Mouse (Mus musculus) liver, embryonic 14.5 days (tissue): ENCODE results near the gene Slc22a28. TPM values are rescaled to one million over a fixed set of nuclear protein-coding genes. Genes with fewer than 3 reads are reported as not detected.
A peak's percentile ranks its signal among the peaks of the same experiment; 100 is the strongest.
"Not testable (repeated sequence)": the region's sequence is repeated elsewhere in the genome, so short reads cannot be mapped to it uniquely, and the experiment has no call there.

Experiments used
- ATAC-seq: fragments of 200-750 bp; cut with Nextera tagmentation; 2 replicates; pipeline ENCODE4 v1.8.0; 2017; ENCODE audit warnings: moderate number of reproducible peaks, mild to moderate bottlenecking, moderate library complexity; ENCODE audit not compliant: insufficient read depth
- DNase-seq, 3 experiments: peaks; one replicate each; pipeline ENCODE4 v3.0.0-alpha.2; 2012 to 2013; ENCODE audit warnings: low read depth in 3 of 3, low spot score in 3 of 3
- H3K27ac ChIP-seq: fragments of 300-500 bp; sonication (generic); 2 replicates; pipeline ENCODE4 v1.5.1; 2014; ENCODE audit warnings: moderate library complexity, mild to moderate bottlenecking, control low read depth, inconsistent platforms
- H3K27me3 ChIP-seq: fragments of 300-500 bp; sonication (generic); 2 replicates; pipeline ENCODE4 v1.6.1; 2014; ENCODE audit warnings: mild to moderate bottlenecking, low read length, moderate library complexity; ENCODE audit not compliant: control insufficient read depth, insufficient read depth
- H3K36me3 ChIP-seq: fragments of 300-500 bp; sonication (generic); replicated peaks from 2 replicates; pipeline ENCODE4 v1.6.1; 2014; ENCODE audit warnings: low read depth; ENCODE audit not compliant: control insufficient read depth, insufficient read depth
- H3K4me1 ChIP-seq, 2 experiments: fragments of 200-500 bp in 1 of 2; fragments of 300-500 bp in 1 of 2; sonication (generic) in 1 of 2; replicated peaks; 2 replicates each; pipeline ENCODE4 v1.6.1; 2012 to 2014; ENCODE audit warnings: antibody characterized with exemption in 1 of 2, inconsistent platforms in 1 of 2, low read length in 1 of 2; ENCODE audit not compliant: control insufficient read depth in 2 of 2, insufficient read depth in 2 of 2
- H3K4me2 ChIP-seq: fragments of 300-500 bp; sonication (generic); 2 replicates; pipeline ENCODE4 v1.6.1; 2014; ENCODE audit warnings: low read depth, mild to moderate bottlenecking, control low read depth, moderate library complexity
- H3K4me3 ChIP-seq, 2 experiments: fragments of 200-500 bp in 1 of 2; fragments of 300-500 bp in 1 of 2; sonication (generic) in 1 of 2; 2 replicates each; pipeline ENCODE4 v1.5.1; 2012 to 2014; ENCODE audit warnings: low read depth in 2 of 2, low read length in 2 of 2, mild to moderate bottlenecking in 2 of 2, control low read depth in 1 of 2, inconsistent platforms in 1 of 2, moderate library complexity in 1 of 2; ENCODE audit not compliant: insufficient read depth in 1 of 2
- H3K9ac ChIP-seq: fragments of 300-500 bp; sonication (generic); replicated peaks from 2 replicates; pipeline ENCODE4 v1.6.1; 2014; ENCODE audit warnings: mild to moderate bottlenecking, control low read depth, moderate library complexity
- H3K9me3 ChIP-seq: fragments of 300-500 bp; sonication (generic); 2 replicates; pipeline ENCODE4 v1.6.1; 2016; ENCODE audit warnings: low read length, mixed read lengths; ENCODE audit not compliant: control insufficient read depth
- CTCF ChIP-seq: IDR thresholded peaks from 2 replicates; pipeline ENCODE4 v1.5.1; 2016; ENCODE audit warnings: antibody characterized with exemption, low read depth, control low read depth
- EP300 ChIP-seq: IDR thresholded peaks from 2 replicates; pipeline ENCODE4 v1.6.1; 2016; ENCODE audit warnings: antibody characterized with exemption, low read depth
- WGBS: fragments of 180-500 bp; shearing (Covaris S2); extraction: QIAGEN DNeasy Blood & Tissue Kit; methylation state at CpG from one replicate; pipeline ENCODE4 v1.1.7; 2014; ENCODE audit not compliant: insufficient replicate concordance; 5-methylcytosine and 5-hydroxymethylcytosine counted together
- polyA plus RNA-seq, 2 experiments: library from polyadenylated mRNA; depleted of rRNA in 1 of 2; stranded (reverse) in 1 of 2; unstranded in 1 of 2; fragments of >200 nt; fragmentation: Nextera tagmentation in 1 of 2; extraction: Ambion mirVana in 1 of 2; gene quantifications; 2 replicates each; pipeline versions ENCODE4 v1.2.1 to v1.2.3; 2012 to 2014

The Slc22a28 gene
- polyA plus RNA-seq (2012; rRNA removed), result not detected in 2 replicates
- polyA plus RNA-seq (2014; fragmentation: Nextera tagmentation; extraction: Ambion mirVana), result not detected in 2 replicates

DNA sequence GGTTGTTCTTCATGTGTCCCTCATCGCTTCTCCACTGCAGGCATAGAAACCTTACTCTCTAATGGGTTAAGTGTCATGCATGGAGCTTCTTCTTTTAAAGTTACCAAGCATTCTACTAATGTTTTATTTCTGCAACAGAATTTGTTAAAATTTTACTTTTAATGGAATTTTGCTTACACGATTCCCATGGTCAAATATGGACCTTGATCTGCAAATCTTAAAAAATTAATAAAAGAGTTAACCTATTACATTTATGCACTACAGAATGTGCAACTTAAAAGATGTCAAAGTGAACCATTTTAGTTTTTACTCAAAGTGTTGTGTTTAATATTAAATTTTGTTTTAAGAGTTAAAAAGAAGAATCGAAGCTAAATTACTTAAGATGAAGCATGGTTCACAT lies at the start of gene Slc22a28:
TSS of gene Slc22a28 (minus strand) at position 102 of the 400 bp plus-strand sequence.
- not testable (repeated sequence) for H3K27ac ChIP-seq, ATAC-seq, H3K9me3 ChIP-seq, H3K36me3 ChIP-seq, DNase-seq, H3K9ac ChIP-seq, H3K4me1 ChIP-seq, H3K4me2 ChIP-seq, H3K27me3 ChIP-seq, H3K4me3 ChIP-seq
- WGBS, result 73% methylated on average over 2 of the region's 3 CpGs

DNA sequence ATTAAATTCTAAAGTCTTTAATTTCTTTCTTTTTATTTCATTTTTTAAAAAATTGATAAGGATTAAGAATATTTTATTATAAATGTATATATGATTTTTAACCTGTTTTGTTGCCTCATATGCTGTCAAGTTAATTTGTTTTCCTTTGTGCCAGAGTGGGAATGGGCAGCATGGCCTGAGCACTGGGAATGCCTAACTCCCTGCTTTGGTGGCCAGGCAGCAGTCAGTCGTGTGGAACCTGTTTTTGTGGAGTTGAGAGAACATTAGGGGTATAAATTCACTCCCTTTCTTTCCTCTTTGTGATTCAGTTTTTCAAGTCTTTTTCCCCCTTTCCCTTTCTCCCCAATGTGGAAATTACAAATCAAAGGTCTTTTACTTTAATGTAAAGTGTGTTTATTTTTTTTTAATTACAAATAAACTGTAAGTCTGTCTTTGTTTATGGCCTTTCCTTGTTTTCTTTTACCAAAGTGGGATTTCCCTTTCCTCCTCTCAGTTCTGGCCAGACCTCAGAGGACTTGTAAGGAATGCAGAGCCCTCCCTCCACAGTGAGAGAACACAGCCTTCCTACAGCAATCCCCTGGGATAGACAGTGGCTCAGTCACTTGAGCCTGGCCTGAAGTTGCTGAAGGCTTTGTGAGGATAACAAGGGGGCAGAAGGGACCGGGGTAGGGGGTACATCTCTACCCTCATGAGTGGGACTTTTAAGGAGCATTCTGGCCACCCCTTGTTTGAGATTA lies 17.2 kb upstream of the Slc22a28 start:
- no peak for TF ChIP-seq CTCF
- TF ChIP-seq EP300, result no peak
- WGBS, result 38% methylated on average over 2 of the region's 2 CpGs
- H3K36me3 ChIP-seq, result no peaks in the 10 kb centered on the region
- no peaks in the 10 kb centered on the region for H3K27me3 ChIP-seq
- H3K9ac ChIP-seq, result no peak overlapping the region
- H3K4me3 ChIP-seq, result no peak overlapping the region
- no peak overlapping the region for H3K4me2 ChIP-seq
- DNase-seq (no peak), ATAC-seq (no peak)
- no peak overlapping the region for H3K27ac ChIP-seq
- no peaks in the 10 kb centered on the region for H3K9me3 ChIP-seq
- no peaks in the 10 kb centered on the region for H3K4me1 ChIP-seq

DNA sequence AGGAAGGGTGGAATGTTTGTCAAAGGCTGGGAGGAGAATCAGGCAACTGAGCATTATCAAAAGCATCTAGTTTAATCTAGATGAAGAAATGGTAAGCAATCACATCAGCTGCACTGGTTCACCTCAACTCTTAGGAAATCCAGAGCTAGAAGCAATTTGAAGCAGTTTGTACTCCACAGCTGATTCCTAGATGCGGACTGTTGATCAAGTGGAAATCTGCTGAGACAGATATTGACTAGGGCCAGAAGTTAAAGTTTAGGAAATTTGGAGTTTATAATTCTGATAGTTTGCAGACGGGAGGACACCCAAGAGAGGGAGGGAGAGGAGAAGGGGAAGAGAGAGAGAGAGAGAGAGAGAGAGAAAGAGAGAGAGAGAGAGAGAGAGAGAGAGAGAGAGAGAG lies 10.9 kb upstream of the Slc22a28 start:
- not testable (repeated sequence) for ATAC-seq, DNase-seq

DNA sequence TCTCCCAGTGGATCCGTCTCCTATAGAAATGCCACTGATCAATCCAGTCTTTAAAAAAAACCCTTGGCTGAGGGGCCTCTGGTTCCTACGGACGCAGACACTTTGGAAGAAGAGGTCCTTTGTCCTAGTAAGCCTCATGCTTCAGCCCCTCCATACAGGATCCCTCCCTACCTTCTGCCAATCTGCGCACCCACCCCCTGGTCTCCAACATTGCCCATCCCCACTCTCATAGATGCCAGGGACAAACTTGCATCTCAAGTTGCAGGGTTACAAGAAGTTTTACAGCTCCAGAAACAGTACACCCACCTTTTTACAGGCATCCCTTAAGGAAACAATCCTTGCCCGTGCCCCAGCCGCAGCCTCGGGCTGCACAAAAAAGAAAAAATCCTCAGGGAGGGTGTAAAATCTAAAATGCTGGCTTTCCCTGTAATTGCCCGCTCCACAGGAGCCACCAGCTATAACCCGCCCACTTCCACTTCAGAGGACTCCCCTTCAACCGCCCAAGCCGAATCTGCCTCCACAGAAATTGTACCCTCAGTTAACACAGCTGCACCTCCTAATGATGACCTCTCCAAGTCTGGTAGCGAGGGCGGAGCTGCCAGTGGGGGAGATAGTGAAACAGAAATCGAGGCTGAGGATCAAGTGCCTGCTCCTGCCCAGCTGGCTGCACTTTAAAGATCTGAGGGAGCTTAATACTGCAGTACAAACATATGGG lies 2.5 kb upstream of the Slc22a28 start:
- 55% methylated on average over 14 of the region's 14 CpGs for WGBS
- ATAC-seq, DNase-seq, H3K27me3 ChIP-seq, H3K4me3 ChIP-seq, H3K4me1 ChIP-seq, H3K9ac ChIP-seq, H3K4me2 ChIP-seq, H3K9me3 ChIP-seq, H3K36me3 ChIP-seq, H3K27ac ChIP-seq: not testable (repeated sequence)

More for the DNA sequence above, 10.9 kb upstream of the Slc22a28 start:
- not testable (repeated sequence) for H3K4me1 ChIP-seq, H3K27ac ChIP-seq, H3K9ac ChIP-seq, H3K27me3 ChIP-seq, H3K36me3 ChIP-seq, H3K4me3 ChIP-seq, H3K9me3 ChIP-seq, H3K4me2 ChIP-seq
- 47% methylated on average over 2 of the region's 2 CpGs for WGBS

DNA sequence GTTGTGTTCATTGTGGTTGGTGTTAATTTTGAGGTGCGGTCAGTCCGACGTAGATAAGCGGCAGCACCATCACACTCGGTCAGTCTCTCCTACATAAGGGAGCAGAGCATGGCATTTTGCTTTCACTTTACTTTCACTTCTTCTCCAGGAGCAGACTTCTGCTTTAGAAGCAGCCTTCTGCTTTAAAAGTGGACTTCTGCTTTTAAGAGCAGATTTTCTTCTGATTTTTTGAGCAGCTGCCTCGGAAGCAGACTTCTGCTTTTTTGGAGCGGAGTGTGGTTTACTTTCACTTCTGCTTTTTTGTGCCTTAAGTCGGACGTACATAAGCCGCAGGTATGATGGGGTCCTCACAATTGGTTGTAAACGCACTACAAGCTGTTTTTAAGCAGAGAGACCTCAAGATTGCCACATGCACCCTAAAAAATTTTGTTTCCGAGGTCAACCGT lies 111.9 kb downstream of the Slc22a28 start:
- DNase-seq (peak in 2 of 3 experiments; percentile 7 to 31), ATAC-seq (no peak; the same call in 1 of the 2 replicates)
- Histone ChIP-seq H3K27me3 (no peaks in the 10 kb centered on the region), H3K4me1 (no peaks in the 10 kb centered on the region), H3K9ac (no peak overlapping the region), H3K36me3 (no peaks in the 10 kb centered on the region), H3K9me3 (no peaks in the 10 kb centered on the region), H3K4me2 (no peak overlapping the region), H3K27ac (no peak overlapping the region), H3K4me3 (no peak overlapping the region; a peak in 1 of 4 replicates)
- WGBS, result 27% methylated on average over 13 of the region's 13 CpGs
- no peak for TF ChIP-seq EP300
- no peak for TF ChIP-seq CTCF

DNA sequence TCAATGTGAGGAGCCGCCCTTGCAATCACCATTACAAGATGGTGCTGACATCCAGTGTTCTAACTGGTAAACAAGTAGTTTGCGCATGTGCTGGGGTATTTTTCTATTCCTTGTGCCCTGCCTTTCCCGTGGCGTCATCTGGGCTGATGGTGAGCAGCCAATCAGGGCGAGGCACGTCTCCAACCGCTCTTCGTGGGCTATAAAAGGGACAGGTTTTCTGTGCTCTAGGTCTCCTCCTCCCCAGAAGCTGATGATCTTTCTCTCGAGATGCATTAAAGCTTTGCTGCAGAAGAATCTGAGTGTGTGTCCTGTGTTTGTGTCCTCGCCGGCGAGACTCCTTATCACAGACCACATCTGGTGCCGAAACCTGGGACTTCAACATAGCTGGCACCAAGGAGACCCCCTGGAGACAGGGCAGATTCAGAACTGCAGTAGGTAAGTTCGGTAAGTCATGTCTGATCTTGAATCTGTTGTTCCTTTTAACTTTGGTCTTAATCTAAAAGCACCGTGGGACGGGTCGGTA lies 112.4 kb downstream of the Slc22a28 start:
- not testable (repeated sequence) for H3K9me3 ChIP-seq, H3K27ac ChIP-seq, H3K4me3 ChIP-seq, H3K4me1 ChIP-seq, H3K27me3 ChIP-seq, H3K4me2 ChIP-seq, DNase-seq, ATAC-seq, H3K36me3 ChIP-seq, H3K9ac ChIP-seq
- WGBS, result 62% methylated on average over 17 of the region's 17 CpGs

DNA sequence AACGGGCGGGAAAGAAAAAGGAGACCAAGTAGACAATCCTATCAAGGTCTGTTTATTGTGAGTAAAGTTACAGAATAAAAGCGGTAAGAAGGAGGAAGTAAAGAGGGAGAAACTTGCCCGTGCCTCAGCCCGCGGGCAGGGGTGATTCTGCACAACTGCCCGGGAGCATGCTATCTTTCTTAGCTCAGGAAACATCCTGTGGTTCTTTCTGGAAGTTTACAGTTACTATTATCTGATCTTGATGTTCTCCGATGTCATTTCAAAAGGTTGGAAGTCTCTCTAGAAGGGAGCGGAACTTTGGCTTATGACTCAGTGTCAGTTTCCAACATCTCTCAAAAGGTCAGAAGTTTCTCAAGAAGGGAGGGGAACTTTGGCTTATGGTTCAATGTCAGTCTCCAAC lies 113.2 kb downstream of the Slc22a28 start:
- DNase-seq, H3K4me2 ChIP-seq, H3K4me1 ChIP-seq, H3K36me3 ChIP-seq, ATAC-seq, H3K9ac ChIP-seq, H3K9me3 ChIP-seq, H3K27me3 ChIP-seq, H3K4me3 ChIP-seq, H3K27ac ChIP-seq: not testable (repeated sequence)
- WGBS, result 64% methylated on average over 9 of the region's 9 CpGs
